Mouse (Mus musculus) forebrain, embryonic 11.5 days (tissue): ENCODE results near the gene Gtf2f1. TPM values are rescaled to one million over a fixed set of nuclear protein-coding genes. Genes with fewer than 3 reads are reported as not detected.

Experiments used
- ATAC-seq: fragments of 200-750 bp; cut with Nextera tagmentation; replicated peaks from 2 replicates; pipeline ENCODE4 v1.8.0; 2017; ENCODE audit warnings: moderate TSS enrichment; ENCODE audit not compliant: low FRiP score
- DNase-seq: peaks from one replicate; pipeline ENCODE4 v3.0.0-alpha.2; 2017; ENCODE audit warnings: low spot score
- H3K27ac ChIP-seq: fragments of 300-500 bp; sonication (generic); 2 replicates; pipeline ENCODE4 v1.5.1; 2014; ENCODE audit warnings: low read depth, low read length
- H3K27me3 ChIP-seq: fragments of 300-500 bp; sonication (generic); 2 replicates; pipeline ENCODE4 v1.6.1; 2014; ENCODE audit warnings: mild to moderate bottlenecking, low read length, mixed read lengths; ENCODE audit not compliant: control insufficient read depth, insufficient read depth
- H3K36me3 ChIP-seq: fragments of 300-500 bp; sonication (generic); 2 replicates; pipeline ENCODE4 v1.6.1; 2014; ENCODE audit warnings: mild to moderate bottlenecking, low read length, moderate library complexity, mixed read lengths; ENCODE audit not compliant: control insufficient read depth, insufficient read depth
- H3K4me1 ChIP-seq: fragments of 300-500 bp; sonication (generic); replicated peaks from 2 replicates; pipeline ENCODE4 v1.6.1; 2014; ENCODE audit warnings: low read length, mixed read lengths; ENCODE audit not compliant: control insufficient read depth, insufficient read depth
- H3K4me2 ChIP-seq: fragments of 300-500 bp; sonication (generic); 2 replicates; pipeline ENCODE4 v1.6.1; 2014; ENCODE audit warnings: low read depth, mild to moderate bottlenecking, low read length, moderate library complexity, mixed read lengths; ENCODE audit not compliant: severe bottlenecking
- H3K4me3 ChIP-seq: fragments of 300-500 bp; sonication (generic); 2 replicates; pipeline ENCODE4 v1.5.1; 2014; ENCODE audit warnings: low read depth, low read length
- H3K9ac ChIP-seq: fragments of 300-500 bp; sonication (generic); 2 replicates; pipeline ENCODE4 v1.6.1; 2014; ENCODE audit warnings: low read length
- H3K9me3 ChIP-seq: fragments of 300-500 bp; sonication (generic); 2 replicates; pipeline ENCODE4 v1.6.1; 2016; ENCODE audit warnings: low read length, mixed read lengths; ENCODE audit not compliant: control insufficient read depth
- WGBS: fragments of 180-500 bp; shearing (Covaris S2); extraction: QIAGEN DNeasy Blood & Tissue Kit; methylation state at CpG from one replicate; pipeline ENCODE4 v1.1.7; 2014; 5-methylcytosine and 5-hydroxymethylcytosine counted together
- polyA plus RNA-seq: library from polyadenylated mRNA; unstranded; fragments of >200 nt; fragmentation: Nextera tagmentation; extraction: Ambion mirVana; gene quantifications from 2 replicates; pipeline ENCODE4 v1.2.1, GENCODE M21; 2014

Gtf2f1 gene
- polyA plus RNA-seq, 1 experiment from 2014 or later, result 77.3 TPM

DNA sequence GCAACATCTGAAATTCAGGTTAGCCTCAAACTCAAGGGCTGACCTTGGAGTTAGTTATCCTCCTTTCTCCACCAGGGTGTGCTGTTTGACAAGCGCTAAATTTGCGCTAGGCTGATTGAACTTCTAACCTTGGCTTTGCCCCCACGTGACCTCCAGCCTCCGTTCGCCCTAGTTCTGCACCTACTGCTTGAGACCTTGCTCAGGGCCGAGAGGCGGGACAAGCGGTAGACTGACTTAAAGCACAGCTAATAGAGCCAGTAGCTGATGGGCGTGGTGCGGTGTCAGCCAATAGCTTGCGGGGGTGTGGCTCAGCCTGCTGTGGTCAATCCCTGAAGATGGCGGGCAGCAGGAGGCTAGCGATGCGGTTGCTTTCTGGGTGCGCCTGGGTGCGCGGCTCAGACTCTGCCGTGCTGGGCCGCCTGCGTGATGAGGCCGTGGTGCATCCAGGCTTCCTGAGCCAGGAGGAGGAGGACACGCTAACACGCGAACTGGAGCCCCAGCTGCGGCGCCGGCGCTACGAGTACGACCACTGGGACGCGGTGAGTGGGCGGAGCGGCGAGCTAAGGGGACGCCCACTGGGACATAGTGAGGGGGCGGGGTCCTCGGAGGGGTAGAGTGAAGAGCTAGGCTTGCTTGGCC lies 13.9 kb downstream of the Gtf2f1 start, which contains the start of gene Alkbh7:
Gene Alkbh7 (plus strand): TSS at position 311 of the 639 bp plus-strand sequence.
- peak within 1 kb of the TSS; percentile 62 for H3K9ac ChIP-seq
- peak within 1 kb of the TSS; percentile 57; the same call in 1 of the 2 replicates for H3K27ac ChIP-seq
- H3K36me3 ChIP-seq, result peaks cover 16% of the 10 kb centered on the region
- DNase-seq (peak; percentile 94), ATAC-seq (peak; percentile 99)
- under 1% methylated on average over 38 of the region's 38 CpGs for WGBS
- no peaks in the 10 kb centered on the region for H3K27me3 ChIP-seq
- peak within 1 kb of the TSS; percentile 81 for H3K4me3 ChIP-seq
- H3K4me2 ChIP-seq, result peak within 1 kb of the TSS; percentile 62
- no peaks in the 10 kb centered on the region for H3K9me3 ChIP-seq
- peaks cover 6% of the 10 kb centered on the region; the same call in 1 of the 2 replicates for H3K4me1 ChIP-seq

DNA sequence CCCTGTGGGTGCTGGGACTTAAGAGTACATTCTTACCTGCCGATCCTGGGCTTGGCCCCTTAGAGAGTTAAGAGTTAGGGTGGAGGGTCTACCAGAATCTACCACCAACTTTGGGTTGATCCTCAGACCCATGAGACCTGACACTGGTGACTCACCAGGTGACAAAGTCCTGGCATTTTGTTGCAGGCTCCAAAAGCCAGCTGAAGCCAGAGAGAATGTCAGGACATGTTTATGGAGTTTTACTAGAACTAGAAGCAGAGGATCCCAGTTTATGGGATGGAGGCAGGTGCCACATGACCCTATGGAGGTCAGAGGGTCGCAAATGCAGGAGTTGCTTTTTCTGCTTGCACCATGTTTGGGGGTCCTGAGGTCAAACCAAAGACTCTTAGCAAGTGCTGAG lies 14.6 kb downstream of the Gtf2f1 start:
- Histone ChIP-seq H3K4me3 (peak overlapping the region; percentile 81; the same call in 1 of the 2 replicates), H3K9ac (no peak overlapping the region), H3K36me3 (peaks cover 16% of the 10 kb centered on the region), H3K27ac (no peak overlapping the region), H3K4me2 (peak overlapping the region; percentile 62; the same call in 1 of the 2 replicates), H3K27me3 (no peaks in the 10 kb centered on the region), H3K4me1 (peaks cover 6% of the 10 kb centered on the region; the same call in 1 of the 2 replicates), H3K9me3 (no peaks in the 10 kb centered on the region)
- 83% methylated on average over 2 of the region's 2 CpGs for WGBS
- ATAC-seq, result 0 out of 2 replicates have a peak, but pooled peaks have one; percentile 0
- DNase-seq, result no peak

DNA sequence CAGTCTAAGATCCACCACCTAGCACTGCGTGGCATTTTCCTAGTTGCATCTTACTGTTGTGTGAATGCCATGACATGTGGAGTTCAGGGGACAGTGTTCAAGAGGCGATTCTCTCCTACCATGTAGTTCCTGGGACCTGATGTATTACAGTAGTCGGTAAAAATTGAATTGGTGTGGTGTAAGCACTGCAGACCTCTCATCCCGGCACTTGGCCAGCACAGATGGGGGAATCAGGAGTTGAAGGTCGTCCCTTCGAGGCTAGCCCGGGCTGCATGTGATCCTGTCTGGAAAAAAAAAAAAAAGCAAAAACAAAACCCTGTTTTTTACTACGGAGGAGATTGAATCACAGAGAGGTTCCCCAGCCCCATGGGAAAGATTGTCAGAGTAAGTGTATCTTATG lies 16.0 kb downstream of the Gtf2f1 start:
- ATAC-seq (no peak), DNase-seq (no peak)
- Histone ChIP-seq H3K9me3 (no peaks in the 10 kb centered on the region), H3K4me3 (no peak overlapping the region), H3K4me1 (peaks cover 10% of the 10 kb centered on the region), H3K9ac (no peak overlapping the region), H3K4me2 (no peak overlapping the region), H3K27me3 (no peaks in the 10 kb centered on the region), H3K27ac (no peak overlapping the region), H3K36me3 (peaks cover 16% of the 10 kb centered on the region)
- 92% methylated on average over 8 of the region's 8 CpGs for WGBS

DNA sequence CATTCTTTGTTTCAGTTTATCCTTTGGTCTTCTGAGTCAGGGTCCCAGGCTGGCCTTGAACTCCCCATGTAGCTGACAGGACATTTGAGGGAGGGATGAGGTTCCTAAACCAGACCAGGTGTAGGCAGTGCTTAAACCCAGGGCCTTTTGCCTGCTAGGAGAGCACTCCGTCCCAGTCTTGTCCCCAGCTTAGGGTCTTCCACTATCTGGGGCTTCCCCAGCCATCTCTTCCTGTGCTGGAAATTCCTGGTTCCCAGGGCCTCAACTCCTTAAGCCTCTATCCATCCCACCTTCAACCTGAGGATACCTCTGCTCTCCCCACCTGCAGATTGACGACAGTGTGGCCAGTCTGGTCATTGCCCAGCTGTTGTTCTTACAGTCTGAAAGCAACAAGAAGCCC lies 20.1 kb downstream of the Gtf2f1 start:
- H3K27ac ChIP-seq, result no peak overlapping the region
- no peaks in the 10 kb centered on the region for H3K9me3 ChIP-seq
- ATAC-seq (no peak), DNase-seq (peak; percentile 44)
- H3K36me3 ChIP-seq, result peaks cover 16% of the 10 kb centered on the region
- peak overlapping the region; percentile 87 for H3K9ac ChIP-seq
- peaks cover 4% of the 10 kb centered on the region for H3K4me1 ChIP-seq
- WGBS, result 67% methylated on average over 2 of the region's 2 CpGs
- peak overlapping the region; percentile 77 for H3K4me2 ChIP-seq
- H3K27me3 ChIP-seq, result no peaks in the 10 kb centered on the region
- H3K4me3 ChIP-seq, result peak overlapping the region; percentile 82

DNA sequence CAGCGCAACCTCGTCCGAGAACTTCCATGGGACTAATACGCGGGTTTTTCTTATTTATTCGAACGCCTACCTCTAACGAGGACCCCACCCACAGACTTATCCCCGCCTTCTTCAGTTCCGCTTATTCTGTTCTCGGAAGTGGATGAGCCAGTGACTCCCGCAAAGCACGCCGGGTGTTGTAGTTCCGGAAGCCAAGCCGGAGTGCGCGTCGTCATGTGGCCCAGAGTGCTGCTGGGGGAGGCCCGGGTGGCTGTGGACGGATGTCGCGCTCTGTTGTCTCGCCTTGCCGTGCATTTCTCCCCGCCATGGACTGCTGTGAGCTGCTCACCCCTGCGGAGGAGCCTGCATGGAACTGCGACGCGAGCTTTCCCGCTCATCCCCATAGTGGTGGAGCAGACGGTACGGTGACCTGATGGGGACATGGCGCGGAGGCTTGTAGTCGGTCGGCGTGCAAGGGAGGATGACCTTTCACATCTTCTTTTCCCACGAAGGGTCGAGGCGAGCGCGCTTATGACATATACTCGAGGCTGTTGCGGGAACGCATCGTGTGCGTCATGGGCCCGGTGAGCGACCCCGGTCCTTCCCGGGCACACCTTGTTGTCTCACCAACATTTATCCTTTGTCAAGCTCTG lies 20.9 kb downstream of the Gtf2f1 start, which contains the start of gene Clpp:
Gene Clpp (plus strand): TSS at position 191 of the 632 bp plus-strand sequence.
- Histone ChIP-seq H3K36me3 (peaks cover 13% of the 10 kb centered on the region; the same call in 1 of the 2 replicates), H3K27ac (peak within 1 kb of the TSS; percentile 41; the same call in 1 of the 2 replicates), H3K9me3 (no peaks in the 10 kb centered on the region), H3K4me1 (peaks cover 4% of the 10 kb centered on the region), H3K4me2 (peak within 1 kb of the TSS; percentile 77), H3K4me3 (peak within 1 kb of the TSS; percentile 82), H3K27me3 (no peaks in the 10 kb centered on the region), H3K9ac (peak within 1 kb of the TSS; percentile 87)
- ATAC-seq (peak; percentile 95), DNase-seq (peak; percentile 95)
- under 1% methylated on average over 52 of the region's 52 CpGs for WGBS

DNA sequence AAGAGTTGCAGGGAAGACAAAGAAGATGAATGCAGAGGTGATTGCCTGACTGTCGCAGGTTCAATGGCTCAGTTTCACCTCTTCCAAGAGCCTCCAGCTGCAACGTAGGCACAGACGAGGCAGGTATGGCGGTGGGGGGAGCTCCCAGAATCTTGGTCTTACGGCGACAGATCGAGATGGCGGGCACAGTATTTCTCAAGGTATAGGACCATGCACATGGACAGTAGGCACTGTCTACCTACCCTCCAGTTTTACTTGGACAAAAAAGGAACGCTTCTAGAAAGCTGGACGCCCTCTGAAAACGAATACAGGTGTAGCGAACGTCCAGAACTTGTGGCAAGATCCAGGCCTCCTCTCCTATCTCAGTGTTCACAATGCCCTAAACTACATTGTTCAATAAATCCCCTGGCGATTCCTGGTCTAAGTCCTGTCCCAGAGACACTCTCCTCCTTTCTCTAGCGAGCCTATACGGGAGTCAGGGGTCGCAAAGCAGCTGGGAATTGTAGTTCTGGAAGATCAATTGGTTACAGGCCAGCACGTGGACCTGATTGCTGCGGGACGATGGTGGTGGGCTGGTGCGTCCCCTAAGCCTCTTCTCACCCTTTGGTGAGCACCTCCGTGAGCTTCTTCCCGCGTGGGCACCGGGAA lies 21.5 kb downstream of the Gtf2f1 start:
- peak overlapping the region; percentile 77 for H3K4me2 ChIP-seq
- H3K9me3 ChIP-seq, result no peaks in the 10 kb centered on the region
- peaks cover 13% of the 10 kb centered on the region; the same call in 1 of the 2 replicates for H3K36me3 ChIP-seq
- peak overlapping the region; percentile 87 for H3K9ac ChIP-seq
- ATAC-seq, result peak; percentile 92
- H3K4me3 ChIP-seq, result peak overlapping the region; percentile 82
- 3% methylated on average over 25 of the region's 25 CpGs for WGBS
- DNase-seq, result peak; percentile 53
- H3K27ac ChIP-seq, result peak overlapping the region; percentile 41; the same call in 1 of the 2 replicates
- peaks cover 4% of the 10 kb centered on the region for H3K4me1 ChIP-seq
- no peaks in the 10 kb centered on the region for H3K27me3 ChIP-seq

DNA sequence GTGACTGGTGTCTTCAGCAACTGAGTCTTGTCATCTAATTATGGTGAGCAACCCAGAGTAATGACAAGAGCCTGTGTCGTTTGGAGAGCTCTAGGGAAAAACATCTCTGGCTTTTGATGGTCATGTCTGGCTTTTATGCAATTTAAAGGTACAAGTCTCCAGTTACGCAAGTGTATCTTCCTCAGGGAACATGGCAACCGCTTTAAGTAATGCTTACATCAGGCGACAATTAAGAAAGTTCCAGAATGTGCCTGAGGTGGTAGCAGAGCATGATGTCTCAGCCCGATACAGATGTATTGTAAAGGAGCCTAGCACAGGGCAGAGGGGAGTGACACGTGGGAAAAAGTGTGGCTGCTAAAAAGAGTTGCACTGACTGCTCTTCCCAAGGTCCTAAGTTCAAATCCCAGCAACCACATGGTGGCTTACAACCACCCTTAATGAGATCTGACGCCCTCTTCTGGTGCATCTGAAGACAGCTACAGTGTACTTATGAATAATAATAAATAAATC lies 22.1 kb downstream of the Gtf2f1 start:
- DNase-seq, result peak; percentile 41
- WGBS, result 71% methylated on average over 7 of the region's 7 CpGs
- no peaks in the 10 kb centered on the region for H3K27me3 ChIP-seq
- peak overlapping the region; percentile 82 for H3K4me3 ChIP-seq
- peaks cover 4% of the 10 kb centered on the region for H3K4me1 ChIP-seq
- H3K9me3 ChIP-seq, result no peaks in the 10 kb centered on the region
- H3K4me2 ChIP-seq, result peak overlapping the region; percentile 77; the same call in 1 of the 2 replicates
- no peak overlapping the region for H3K27ac ChIP-seq
- peak overlapping the region; percentile 87; the same call in 1 of the 2 replicates for H3K9ac ChIP-seq
- no peak for ATAC-seq
- H3K36me3 ChIP-seq, result peaks cover 9% of the 10 kb centered on the region; the same call in 1 of the 2 replicates

DNA sequence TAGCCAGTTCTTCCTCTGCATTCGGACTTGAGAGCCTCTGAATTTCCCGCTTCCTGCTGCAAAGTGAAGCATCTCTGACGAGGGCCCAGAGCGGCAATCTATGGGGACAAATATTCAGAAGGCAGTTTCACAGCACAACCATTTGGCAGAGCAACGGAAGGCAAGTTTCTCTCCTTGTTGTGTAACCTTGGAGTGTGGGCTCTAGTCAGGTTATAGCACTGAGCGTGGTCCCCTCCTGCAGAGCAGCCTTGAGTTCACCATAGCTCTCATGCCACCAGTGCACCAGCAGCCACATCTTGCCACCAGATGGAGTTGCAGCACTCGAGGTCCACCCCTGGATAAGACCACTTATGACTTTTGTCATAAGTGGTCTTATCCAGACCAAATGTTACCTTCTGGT lies 22.6 kb downstream of the Gtf2f1 start:
- no peak overlapping the region for H3K4me3 ChIP-seq
- peaks cover 4% of the 10 kb centered on the region for H3K4me1 ChIP-seq
- ATAC-seq (no peak), DNase-seq (peak; percentile 43)
- no peaks in the 10 kb centered on the region for H3K27me3 ChIP-seq
- peaks cover 5% of the 10 kb centered on the region; the same call in 1 of the 2 replicates for H3K36me3 ChIP-seq
- no peak overlapping the region for H3K27ac ChIP-seq
- H3K9me3 ChIP-seq, result no peaks in the 10 kb centered on the region
- no peak overlapping the region for H3K4me2 ChIP-seq
- 86% methylated on average over 7 of the region's 7 CpGs for WGBS
- H3K9ac ChIP-seq, result no peak overlapping the region
